16 mouse cellular contexts compared by ENCODE assay signal in genomic region chr10:60196971-60197370, GRCm38 (mm10). TPM values are rescaled to one million over a fixed set of nuclear protein-coding genes. Genes with fewer than 3 reads are reported as not detected.
DNase-seq lines count a peak whose midpoint lies in the region; ATAC-seq and TF ChIP-seq lines count a peak whose summit lies in the region.
"Had no signal": no experiment of that assay in that cellular context is flagged by ENCODE, and none has a peak within 500 bp of the region (broad histone marks: within the 10 kb centered on the region; RNA-seq: fewer than 3 reads in every experiment).

No protein-coding gene starts in this region.

- H3K4me2 ChIP-seq in heart, embryonic 12.5 days, result no peak overlapping the region
- no peak overlapping the region for H3K4me2 ChIP-seq in lung, embryonic 16.5 days (ENCODE audit: low read depth, low read length)
- H3K4me2 ChIP-seq in myocyte (ENCODE audit: low read depth), result peak overlapping the region; percentile 40
- H3K4me2 ChIP-seq: liver, embryonic 15.5 days had no signal

- 60% methylated on average over 5 of the region's 5 CpGs for WGBS in heart, embryonic 12.5 days
- WGBS in lung, embryonic 16.5 days, result 43% methylated on average over 5 of the region's 5 CpGs

- DNase-seq in heart, adult 11 months, result peak; percentile 84
- DNase-seq in lung, postnatal 10 days, result no peak
- peak; percentile 69 to 81 for DNase-seq in cerebellum, postnatal 14 days
- no peak for DNase-seq in layer of hippocampus, adult 11-12 months (ENCODE audit: low spot score)
- DNase-seq in thymus, adult 18-20 months, result no peak
- DNase-seq: adrenal gland, adult 2 months; gastrocnemius, postnatal 25 days; right cerebral cortex, postnatal 25 days had no signal

- TF ChIP-seq POLR2A in myocyte (IDR thresholded peaks at IDR 0.05; ENCODE audit: insufficient read length, low read depth), result no peak

- no peaks in the 10 kb centered on the region for H3K36me3 ChIP-seq in heart, embryonic 12.5 days
- H3K36me3 ChIP-seq in lung, embryonic 16.5 days (ENCODE audit: control insufficient read depth, insufficient read depth, low read length), result no peaks in the 10 kb centered on the region
- no peaks in the 10 kb centered on the region for H3K36me3 ChIP-seq in myocyte (ENCODE audit: control insufficient read depth, insufficient read depth)
- H3K36me3 ChIP-seq: liver, embryonic 15.5 days had no signal

- H3K9ac ChIP-seq in heart, embryonic 12.5 days, result no peak overlapping the region
- H3K9ac ChIP-seq in lung, embryonic 16.5 days (ENCODE audit: low read length), result no peak overlapping the region
- H3K9ac ChIP-seq: liver, embryonic 15.5 days had no signal

- ATAC-seq in heart, embryonic 12.5 days (ENCODE audit: insufficient number of reproducible peaks, low FRiP score), result no peak
- peak; percentile 1 for ATAC-seq in lung, embryonic 16.5 days (ENCODE audit: low read depth)
- ATAC-seq: forebrain, embryonic 16.5 days; hindbrain, postnatal 0 days had no signal

- peaks cover 31% of the 10 kb centered on the region for H3K4me1 ChIP-seq in heart, embryonic 12.5 days (replicated peaks)
- H3K4me1 ChIP-seq in lung, embryonic 16.5 days (replicated peaks; ENCODE audit: control insufficient read depth, insufficient read depth, low read length), result peaks cover 43% of the 10 kb centered on the region

- no peak overlapping the region for H3K4me3 ChIP-seq in heart, embryonic 12.5 days
- H3K4me3 ChIP-seq in lung, embryonic 16.5 days (ENCODE audit: low read length), result no peak overlapping the region
- no peak overlapping the region for H3K4me3 ChIP-seq in myocyte
- H3K4me3 ChIP-seq: liver, embryonic 15.5 days; megakaryocyte, embryonic 14.5 days had no signal

- no peak overlapping the region for H3ac ChIP-seq in myocyte (ENCODE audit: control insufficient read depth, insufficient read length)

- no peaks in the 10 kb centered on the region for H3K79me2 ChIP-seq in myocyte (ENCODE audit: control insufficient read depth, insufficient read depth)

- H3K27me3 ChIP-seq in heart, embryonic 12.5 days (replicated peaks), result peaks cover 4% of the 10 kb centered on the region; the same call in 1 of the 2 replicates
- no peaks in the 10 kb centered on the region for H3K27me3 ChIP-seq in lung, embryonic 16.5 days (ENCODE audit: control insufficient read depth, insufficient read depth, low read depth, low read length)
- no peaks in the 10 kb centered on the region for H3K27me3 ChIP-seq in myocyte (ENCODE audit: control insufficient read depth, insufficient read depth, insufficient read length)

- H3K9me3 ChIP-seq in heart, embryonic 12.5 days (replicated peaks), result no peaks in the 10 kb centered on the region
- no peaks in the 10 kb centered on the region for H3K9me3 ChIP-seq in lung, embryonic 16.5 days (ENCODE audit: control insufficient read depth, low read length)
- H3K9me3 ChIP-seq: liver, embryonic 15.5 days had no signal

- no peak overlapping the region for H3K27ac ChIP-seq in heart, embryonic 12.5 days (ENCODE audit: poor library complexity, severe bottlenecking)
- 0 out of 2 replicates have a peak overlapping the region, but pooled peaks have one; percentile 19 for H3K27ac ChIP-seq in lung, embryonic 16.5 days (ENCODE audit: low read length)
- H3K27ac ChIP-seq: hindbrain, postnatal 0 days; kidney, postnatal 0 days; liver, embryonic 15.5 days had no signal

TF ChIP-seq in myocyte, 11 proteins besides CTCF, POLR2A, EP300 and RAD21:
- TF ChIP-seq USF1 (IDR thresholded peaks at IDR 0.05; ENCODE audit: low read depth) (no peak), REST (IDR thresholded peaks at IDR 0.05; ENCODE audit: insufficient read depth, insufficient read length) (no peak), TCF12 (IDR thresholded peaks at IDR 0.05; ENCODE audit: insufficient read depth, poor library complexity, severe bottlenecking) (no peak), TCF3 (IDR thresholded peaks at IDR 0.05; ENCODE audit: insufficient read length, low read depth) (no peak), CEBPB (IDR thresholded peaks at IDR 0.05; ENCODE audit: insufficient read depth, poor library complexity, severe bottlenecking) (no peak), POLR2AphosphoS2 (IDR thresholded peaks at IDR 0.05; ENCODE audit: insufficient read length, low read depth) (no peak), MYOG (IDR thresholded peaks at IDR 0.05; ENCODE audit: control insufficient read depth in 1 of 3, insufficient read depth in 1 of 3, insufficient read length in 2 of 3, low read depth in 2 of 3) (no peak), MYOD1 (IDR thresholded peaks at IDR 0.05; ENCODE audit: control insufficient read depth in 1 of 3, insufficient read length in 2 of 3, low read depth in 2 of 3) (peak in 1 of 3 experiments; percentile 17), E2F4 (IDR thresholded peaks at IDR 0.05; ENCODE audit: insufficient read depth) (no peak)

RNA-seq across cellular contexts. Expression of gene Chst3, which starts 22.1 kb away (rescaled TPM):
- 0.69 and 0.72 TPM in 2 replicates for polyA plus RNA-seq in heart, embryonic 12.5 days (2016; fragmentation: Nextera tagmentation; extraction: Ambion mirVana)
- polyA plus RNA-seq in lung, embryonic 16.5 days (2015; fragmentation: Nextera tagmentation; extraction: Ambion mirVana), result 1.8 and 2.1 TPM in 2 replicates
- 1.6 TPM for polyA plus RNA-seq in myocyte (2012; fragmentation: generic; extraction: Trizol)

Comparison
In these comparisons a context has a peak if more than half of its experiments do, and no peak if none do; other contexts are left out.
1. DNase-seq: peak in heart, adult 11 months (single experiment) and cerebellum, postnatal 14 days (2 of 2); none in lung, postnatal 10 days (single experiment), layer of hippocampus, adult 11-12 months (single experiment) and thymus, adult 18-20 months (0 of 2).